Mouse (Mus musculus) neural tube, embryonic 13.5 days (tissue): ENCODE measurements around the gene Stat2. TPM values are rescaled to one million over a fixed set of nuclear protein-coding genes. Genes with fewer than 3 reads are reported as not detected.

Experiments used
- ATAC-seq: fragments of 200-750 bp; cut with Nextera tagmentation; 2 replicates; pipeline ENCODE4 v1.8.0; 2017; ENCODE audit warnings: low read depth, mild to moderate bottlenecking, moderate TSS enrichment, moderate library complexity
- H3K27ac ChIP-seq: fragments of 300-500 bp; sonication (generic); replicated peaks from 2 replicates; pipeline ENCODE4 v1.5.1; 2015; ENCODE audit warnings: moderate library complexity, mild to moderate bottlenecking, inconsistent platforms
- H3K27me3 ChIP-seq: fragments of 300-500 bp; sonication (generic); 2 replicates; pipeline ENCODE4 v1.6.1; 2015; ENCODE audit warnings: mild to moderate bottlenecking, inconsistent platforms
- H3K36me3 ChIP-seq: fragments of 300-500 bp; sonication (generic); 2 replicates; pipeline ENCODE4 v1.6.1; 2015; ENCODE audit warnings: mild to moderate bottlenecking, inconsistent platforms
- H3K4me1 ChIP-seq: fragments of 300-500 bp; sonication (generic); replicated peaks from 2 replicates; pipeline ENCODE4 v1.6.1; 2015; ENCODE audit warnings: inconsistent platforms
- H3K4me2 ChIP-seq: fragments of 300-500 bp; sonication (generic); 2 replicates; pipeline ENCODE4 v1.6.1; 2015; ENCODE audit warnings: inconsistent platforms, mild to moderate bottlenecking, moderate library complexity
- H3K4me3 ChIP-seq: fragments of 300-500 bp; sonication (generic); 2 replicates; pipeline ENCODE4 v1.5.1; 2015; ENCODE audit warnings: mild to moderate bottlenecking, inconsistent platforms
- H3K9ac ChIP-seq: fragments of 300-500 bp; sonication (generic); 2 replicates; pipeline ENCODE4 v1.6.1; 2015; ENCODE audit warnings: moderate library complexity, mild to moderate bottlenecking, inconsistent platforms
- H3K9me3 ChIP-seq: fragments of 300-500 bp; sonication (generic); 2 replicates; pipeline ENCODE4 v1.6.1; 2016; ENCODE audit warnings: inconsistent platforms
- WGBS: fragments of 180-500 bp; shearing (Covaris S2); methylation state at CpG from one replicate; pipeline ENCODE4 v1.1.7; 2015; 5-methylcytosine and 5-hydroxymethylcytosine counted together
- polyA plus RNA-seq: library from polyadenylated mRNA; unstranded; fragments of >200 nt; fragmentation: Nextera tagmentation; extraction: Ambion mirVana; gene quantifications from 2 replicates; pipeline ENCODE4 v1.2.1, GENCODE M21; 2015

The Stat2 gene
- polyA plus RNA-seq, 1 experiment from 2014 or later, result 23.7 TPM

GRCm38 (mm10) chr10:128336597-128336996, 66.2 kb downstream of the Stat2 start:
- 90% methylated on average over 3 of the region's 3 CpGs for WGBS
- H3K9ac ChIP-seq, result no peak overlapping the region
- H3K4me2 ChIP-seq, result peak overlapping the region; percentile 59
- H3K27me3 ChIP-seq, result no peaks in the 10 kb centered on the region
- no peak for ATAC-seq
- no peaks in the 10 kb centered on the region for H3K9me3 ChIP-seq
- H3K36me3 ChIP-seq, result peaks cover 6% of the 10 kb centered on the region; the same call in 1 of the 2 replicates
- H3K27ac ChIP-seq, result 0 out of 2 replicates have a peak overlapping the region, but pooled peaks have one; percentile 39
- H3K4me3 ChIP-seq, result peak overlapping the region; percentile 78; the same call in 1 of the 2 replicates
- peaks cover 32% of the 10 kb centered on the region for H3K4me1 ChIP-seq

GRCm38 (mm10) chr10:128337306-128338181, 67.2 kb downstream of the Stat2 start, which contains the start of gene Cs:
Gene Cs, plus strand, starts transcription at chr10:128337734.
- Histone ChIP-seq H3K4me1 (peaks cover 32% of the 10 kb centered on the region), H3K36me3 (peaks cover 6% of the 10 kb centered on the region; the same call in 1 of the 2 replicates), H3K9me3 (no peaks in the 10 kb centered on the region), H3K9ac (peak within 1 kb of the TSS; percentile 92), H3K27me3 (no peaks in the 10 kb centered on the region), H3K4me2 (peak within 1 kb of the TSS; percentile 96), H3K4me3 (peak within 1 kb of the TSS; percentile 78), H3K27ac (peak within 1 kb of the TSS; percentile 94)
- whole genome bisulfite sequencing, result under 1% methylated on average over 61 of the region's 61 CpGs
- peak; percentile 98 for ATAC-seq

GRCm38 (mm10) chr10:128338415-128338814, 68.1 kb downstream of the Stat2 start:
- 0 out of 2 replicates have a peak, but pooled peaks have one; percentile 0 for ATAC-seq
- Histone ChIP-seq H3K4me1 (peaks cover 35% of the 10 kb centered on the region), H3K9ac (peak overlapping the region; percentile 92), H3K27ac (peak overlapping the region; percentile 94), H3K36me3 (peaks cover 6% of the 10 kb centered on the region; the same call in 1 of the 2 replicates), H3K4me3 (peak overlapping the region; percentile 78), H3K27me3 (no peaks in the 10 kb centered on the region), H3K9me3 (no peaks in the 10 kb centered on the region), H3K4me2 (peak overlapping the region; percentile 96)
- 23% methylated on average over 5 of the region's 5 CpGs for WGBS

GRCm38 (mm10) chr10:128338948-128339347, 68.6 kb downstream of the Stat2 start:
- 78% methylated on average over 2 of the region's 2 CpGs for WGBS
- H3K9me3 ChIP-seq, result no peaks in the 10 kb centered on the region
- peak overlapping the region; percentile 92 for H3K9ac ChIP-seq
- peaks cover 40% of the 10 kb centered on the region for H3K4me1 ChIP-seq
- H3K4me3 ChIP-seq, result peak overlapping the region; percentile 78
- ATAC-seq, result no peak
- peak overlapping the region; percentile 96 for H3K4me2 ChIP-seq
- H3K36me3 ChIP-seq, result peaks cover 6% of the 10 kb centered on the region; the same call in 1 of the 2 replicates
- H3K27ac ChIP-seq, result no peak overlapping the region
- no peaks in the 10 kb centered on the region for H3K27me3 ChIP-seq

GRCm38 (mm10) chr10:128340257-128340656, 69.9 kb downstream of the Stat2 start:
- no peak for ATAC-seq
- Histone ChIP-seq H3K4me1 (peaks cover 49% of the 10 kb centered on the region), H3K27me3 (no peaks in the 10 kb centered on the region), H3K4me3 (no peak overlapping the region), H3K4me2 (no peak overlapping the region), H3K27ac (no peak overlapping the region), H3K9me3 (no peaks in the 10 kb centered on the region), H3K9ac (no peak overlapping the region), H3K36me3 (peaks cover 6% of the 10 kb centered on the region; the same call in 1 of the 2 replicates)
- WGBS, result 85% methylated on average over 2 of the region's 2 CpGs

Other genes with a start within 250 kb of the Stat2 start
- 612 and 618 TPM in 2 replicates for gene Naca, start 235.0 kb upstream of the Stat2 start, polyA plus RNA-seq
- 448 and 456 TPM in 2 replicates for gene Ptges3, start 211.6 kb upstream of the Stat2 start, polyA plus RNA-seq
- 2,119 and 2,171 TPM in 2 replicates for gene Atp5b, start 187.3 kb upstream of the Stat2 start, polyA plus RNA-seq
- gene Baz2a, start 179.0 kb upstream of the Stat2 start, polyA plus RNA-seq, result 10.9 and 12.2 TPM in 2 replicates
- 12.4 and 12.7 TPM in 2 replicates for gene Rbms2, start 90.3 kb upstream of the Stat2 start, polyA plus RNA-seq
- 1.1 and 1.7 TPM in 2 replicates for gene Gls2, start 76.1 kb upstream of the Stat2 start, polyA plus RNA-seq
- 21.3 and 21.5 TPM in 2 replicates for gene Spryd4, start 58.8 kb upstream of the Stat2 start, polyA plus RNA-seq
- not detected in 2 replicates for gene Mip, start 44.7 kb upstream of the Stat2 start, polyA plus RNA-seq
- 24.0 and 31.2 TPM in 2 replicates for gene Timeless, start 38.5 kb upstream of the Stat2 start, polyA plus RNA-seq
- 0.17 and 0.32 TPM in 2 replicates for gene Apon, start 16.5 kb upstream of the Stat2 start, polyA plus RNA-seq
- gene Apof, start 1.9 kb upstream of the Stat2 start, polyA plus RNA-seq, result not detected in 2 replicates
- 0.25 and 0.38 TPM in 2 replicates for gene Il23a, start 28.2 kb downstream of the Stat2 start, polyA plus RNA-seq
- gene Pan2, start 32.8 kb downstream of the Stat2 start, polyA plus RNA-seq, result 22.2 and 24.3 TPM in 2 replicates
- 221 and 241 TPM in 2 replicates for gene Cnpy2, start 51.9 kb downstream of the Stat2 start, polyA plus RNA-seq
- 228 and 239 TPM in 2 replicates for gene Cs, start 67.2 kb downstream of the Stat2 start, polyA plus RNA-seq
- gene Coq10a, start 98.4 kb downstream of the Stat2 start, polyA plus RNA-seq, result 34.9 and 41.0 TPM in 2 replicates
- gene Ankrd52, start 106.6 kb downstream of the Stat2 start, polyA plus RNA-seq, result 9.5 and 12.1 TPM in 2 replicates
- not detected in 2 replicates for gene Slc39a5, start 130.7 kb downstream of the Stat2 start, polyA plus RNA-seq
- gene Nabp2, start 140.9 kb downstream of the Stat2 start, polyA plus RNA-seq, result 124 and 129 TPM in 2 replicates
- gene Rnf41, start 141.1 kb downstream of the Stat2 start, polyA plus RNA-seq, result 73.4 and 74.3 TPM in 2 replicates
- 176 and 184 TPM in 2 replicates for gene Smarcc2, start 188.7 kb downstream of the Stat2 start, polyA plus RNA-seq
- 1,017 and 1,105 TPM in 2 replicates for gene Myl6, start 223.6 kb downstream of the Stat2 start, polyA plus RNA-seq
- 4.1 and 5.0 TPM in 2 replicates for gene Myl6b, start 228.1 kb downstream of the Stat2 start, polyA plus RNA-seq